Mouse (Mus musculus) erythroblast, adult 5-6 weeks (primary cell): ENCODE data around the gene Cycs. TPM values are rescaled to one million over a fixed set of nuclear protein-coding genes. Genes with fewer than 3 reads are reported as not detected.
"Not testable (repeated sequence)": the region's sequence is repeated elsewhere in the genome, so short reads cannot be mapped to it uniquely, and the experiment has no call there.

Source experiments
- ATAC-seq: replicated peaks from 2 replicates; pipeline ENCODE4 v1.8.0; 2016; ENCODE audit warnings: moderate number of reproducible peaks, mild to moderate bottlenecking, moderate TSS enrichment, inconsistent platforms; ENCODE audit not compliant: poor library complexity, low FRiP score, severe bottlenecking
- total RNA-seq, 2 experiments: library from RNA; stranded (forward) in 1 of 2; stranded (reverse) in 1 of 2; fragments of 150-400 nt in 1 of 2; fragments of 200-764, 138-1000 nt in 1 of 2; gene quantifications; 2 replicates each; pipeline versions ENCODE4 v1.2.3 to v1.2.4; 2015 to 2017; ENCODE audit warnings: low replicate concordance in 2 of 2

Cycs gene
- 13.8 and 26.5 TPM in 2 replicates for total RNA-seq (2015; ENCODE audit: low replicate concordance)
- 14.5 and 20.2 TPM in 2 replicates for total RNA-seq (2017; ENCODE audit: low replicate concordance)

GRCm38 (mm10) chr6:50566141-50566996 is at the start of gene Cycs:
Cycs (minus strand) TSS chr6:50566538.
- peak; percentile 97 for ATAC-seq

GRCm38 (mm10) chr6:50601620-50602019 is 35.3 kb upstream of the Cycs start:
- no peak for ATAC-seq

- ATAC-seq, result no peak
Observed at GRCm38 (mm10) chr6:50598560-50598959, 32.2 kb upstream of the Cycs start.

GRCm38 (mm10) chr6:50596301-50597211 is 30.2 kb upstream of the Cycs start, which contains the start of gene 4921507P07Rik:
4921507P07Rik (minus strand) TSS chr6:50596632.
- peak; percentile 98 for ATAC-seq

GRCm38 (mm10) chr6:50594372-50594771 is 28.0 kb upstream of the Cycs start:
- ATAC-seq, result no peak

- ATAC-seq, result no peak
Observed at GRCm38 (mm10) chr6:50593334-50593845, 27.1 kb upstream of the Cycs start.

GRCm38 (mm10) chr6:50590234-50590633 is 23.9 kb upstream of the Cycs start:
- ATAC-seq, result no peak

- ATAC-seq, result peak; percentile 78
Observed at GRCm38 (mm10) chr6:50588251-50588650, 21.9 kb upstream of the Cycs start.

GRCm38 (mm10) chr6:50587412-50587811 is 21.1 kb upstream of the Cycs start:
- ATAC-seq, result no peak

- no peak for ATAC-seq
Observed at GRCm38 (mm10) chr6:50586316-50586715, 20.0 kb upstream of the Cycs start.

GRCm38 (mm10) chr6:50585733-50586132 is 19.4 kb upstream of the Cycs start:
- no peak for ATAC-seq

- ATAC-seq, result no peak
Observed at GRCm38 (mm10) chr6:50571661-50572060, 5.3 kb upstream of the Cycs start.

GRCm38 (mm10) chr6:50566997-50567255 is 588 bp upstream of the Cycs start:
- ATAC-seq, result no peak

- ATAC-seq, result no peak
Observed at GRCm38 (mm10) chr6:50563651-50564050, 2.7 kb downstream of the Cycs start.

- no peak for ATAC-seq
Observed at GRCm38 (mm10) chr6:50562421-50562820, 3.9 kb downstream of the Cycs start.

GRCm38 (mm10) chr6:50560776-50561175 is 5.6 kb downstream of the Cycs start:
- ATAC-seq, result no peak

- no peak for ATAC-seq
Observed at GRCm38 (mm10) chr6:50558877-50559276, 7.5 kb downstream of the Cycs start.

GRCm38 (mm10) chr6:50557566-50557965 is 8.8 kb downstream of the Cycs start:
- ATAC-seq, result no peak

- ATAC-seq, result not testable (repeated sequence)
Observed at GRCm38 (mm10) chr6:50554223-50554622, 12.1 kb downstream of the Cycs start.

- ATAC-seq, result no peak
Observed at GRCm38 (mm10) chr6:50552881-50553518, 13.3 kb downstream of the Cycs start.
